Mouse (Mus musculus) kidney, embryonic 15.5 days (tissue): Measurements from ENCODE around the gene Actn4. TPM values are rescaled to one million over a fixed set of nuclear protein-coding genes. Genes with fewer than 3 reads are reported as not detected.

Experiments
- ATAC-seq: fragments of 200-750 bp; cut with Nextera tagmentation; replicated peaks from 2 replicates; pipeline ENCODE4 v1.8.0; 2017; ENCODE audit warnings: moderate TSS enrichment; ENCODE audit not compliant: low FRiP score
- H3K27ac ChIP-seq: fragments of 300-500 bp; sonication (generic); 2 replicates; pipeline ENCODE4 v1.5.1; 2015; ENCODE audit warnings: mild to moderate bottlenecking, inconsistent platforms
- H3K27me3 ChIP-seq: fragments of 300-500 bp; sonication (generic); 2 replicates; pipeline ENCODE4 v1.6.1; 2015; ENCODE audit warnings: inconsistent platforms
- H3K36me3 ChIP-seq: fragments of 300-500 bp; sonication (generic); 2 replicates; pipeline ENCODE4 v1.6.1; 2015; ENCODE audit warnings: inconsistent platforms
- H3K4me1 ChIP-seq: fragments of 300-500 bp; sonication (generic); 2 replicates; pipeline ENCODE4 v1.6.1; 2015; ENCODE audit warnings: inconsistent platforms
- H3K4me2 ChIP-seq: fragments of 300-500 bp; sonication (generic); 2 replicates; pipeline ENCODE4 v1.6.1; 2015; ENCODE audit warnings: moderate library complexity, mild to moderate bottlenecking, inconsistent platforms
- H3K4me3 ChIP-seq: fragments of 300-500 bp; sonication (generic); replicated peaks from 2 replicates; pipeline ENCODE4 v1.5.1; 2015; ENCODE audit warnings: mild to moderate bottlenecking, inconsistent platforms
- H3K9ac ChIP-seq: fragments of 300-500 bp; sonication (generic); 2 replicates; pipeline ENCODE4 v1.6.1; 2015; ENCODE audit warnings: mild to moderate bottlenecking, inconsistent platforms
- H3K9me3 ChIP-seq: fragments of 300-500 bp; sonication (generic); replicated peaks from 2 replicates; pipeline ENCODE4 v1.6.1; 2016; ENCODE audit warnings: inconsistent platforms
- WGBS: fragments of 180-500 bp; shearing (Covaris S2); methylation state at CpG from one replicate; pipeline ENCODE4 v1.1.7; 2015; ENCODE audit warnings: mixed read lengths; 5-methylcytosine and 5-hydroxymethylcytosine counted together
- polyA plus RNA-seq: library from polyadenylated mRNA; unstranded; fragments of >200 nt; fragmentation: Nextera tagmentation; extraction: Ambion mirVana; gene quantifications from 2 replicates; pipeline ENCODE4 v1.2.1, GENCODE M21; 2015

Gene Actn4
- polyA plus RNA-seq, 1 experiment from 2014 or later = 312 TPM

- no peaks in the 10 kb centered on the region for H3K27me3 ChIP-seq
- ATAC-seq = peak; percentile 16; the same call in 1 of the 2 replicates
- H3K9ac ChIP-seq = 0 out of 2 replicates have a peak overlapping the region, but pooled peaks have one; percentile 0
- peaks cover 76% of the 10 kb centered on the region for H3K36me3 ChIP-seq
- no peak overlapping the region for H3K4me3 ChIP-seq
- no peaks in the 10 kb centered on the region for H3K9me3 ChIP-seq
- WGBS = 54% methylated on average over 10 of the region's 10 CpGs
- H3K27ac ChIP-seq = peak overlapping the region; percentile 82
- H3K4me2 ChIP-seq = no peak overlapping the region
- peaks cover 61% of the 10 kb centered on the region for H3K4me1 ChIP-seq
These were observed 44.4 kb downstream of the Actn4 start for GRCm38 (mm10) chr7:28917503-28918426.

- no peak overlapping the region for H3K9ac ChIP-seq
- no peak overlapping the region for H3K4me2 ChIP-seq
- H3K4me3 ChIP-seq = no peak overlapping the region
- H3K27ac ChIP-seq = no peak overlapping the region
- peaks cover 59% of the 10 kb centered on the region for H3K4me1 ChIP-seq
- H3K36me3 ChIP-seq = peaks cover 85% of the 10 kb centered on the region
- ATAC-seq = no peak
- no peaks in the 10 kb centered on the region for H3K27me3 ChIP-seq
- H3K9me3 ChIP-seq = no peaks in the 10 kb centered on the region
These were observed 45.6 kb downstream of the Actn4 start for GRCm38 (mm10) chr7:28916491-28916890.

- peak overlapping the region; percentile 82 for H3K27ac ChIP-seq
- H3K4me3 ChIP-seq = no peak overlapping the region
- H3K4me2 ChIP-seq = no peak overlapping the region
- H3K9me3 ChIP-seq = no peaks in the 10 kb centered on the region
- no peaks in the 10 kb centered on the region for H3K27me3 ChIP-seq
- peaks cover 100% of the 10 kb centered on the region for H3K36me3 ChIP-seq
- peaks cover 33% of the 10 kb centered on the region for H3K4me1 ChIP-seq
- H3K9ac ChIP-seq = no peak overlapping the region
- ATAC-seq = no peak
- WGBS = 74% methylated on average over 11 of the region's 11 CpGs
These were observed 49.0 kb downstream of the Actn4 start for GRCm38 (mm10) chr7:28913171-28913570.

DNA sequence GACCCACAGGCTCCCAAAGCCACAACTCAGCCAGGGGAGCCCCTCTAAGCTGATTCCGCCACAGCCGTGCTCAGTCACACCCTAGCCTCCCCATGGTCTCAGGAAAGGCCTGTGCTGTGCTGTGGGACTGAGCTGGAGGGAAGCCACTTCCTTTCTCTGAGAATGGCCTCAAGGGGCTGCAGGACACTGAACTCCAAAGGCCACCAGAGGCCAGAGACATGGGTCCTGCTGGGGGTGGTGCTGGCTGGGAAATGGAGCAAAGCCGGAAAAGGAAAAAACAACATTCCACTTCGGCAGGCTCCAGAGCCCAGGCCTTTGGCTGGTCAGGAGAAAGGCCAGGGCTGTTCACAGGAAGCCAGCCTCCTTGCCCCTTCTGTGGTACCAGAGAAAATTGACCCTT lies 50.5 kb downstream of the Actn4 start:
- ATAC-seq = peak; percentile 67; the same call in 1 of the 2 replicates
- peak overlapping the region; percentile 82 for H3K27ac ChIP-seq
- H3K9me3 ChIP-seq = no peaks in the 10 kb centered on the region
- no peak overlapping the region for H3K4me3 ChIP-seq
- 48% methylated on average over 4 of the region's 4 CpGs for WGBS
- no peak overlapping the region for H3K9ac ChIP-seq
- peaks cover 19% of the 10 kb centered on the region for H3K4me1 ChIP-seq
- H3K4me2 ChIP-seq = no peak overlapping the region
- no peaks in the 10 kb centered on the region for H3K27me3 ChIP-seq
- H3K36me3 ChIP-seq = peaks cover 100% of the 10 kb centered on the region

GRCm38 (mm10) chr7:28907195-28907594 lies 54.9 kb downstream of the Actn4 start:
- H3K4me3 ChIP-seq = no peak overlapping the region
- peaks cover 100% of the 10 kb centered on the region for H3K36me3 ChIP-seq
- no peak overlapping the region for H3K4me2 ChIP-seq
- H3K27ac ChIP-seq = no peak overlapping the region
- no peaks in the 10 kb centered on the region for H3K27me3 ChIP-seq
- H3K9me3 ChIP-seq = no peaks in the 10 kb centered on the region
- no peak for ATAC-seq
- peaks cover 12% of the 10 kb centered on the region for H3K4me1 ChIP-seq
- no peak overlapping the region for H3K9ac ChIP-seq
- 93% methylated on average over 5 of the region's 5 CpGs for WGBS

GRCm38 (mm10) chr7:28903778-28904177 lies 58.4 kb downstream of the Actn4 start:
- H3K9me3 ChIP-seq = no peaks in the 10 kb centered on the region
- no peak overlapping the region for H3K27ac ChIP-seq
- H3K4me3 ChIP-seq = no peak overlapping the region
- H3K4me1 ChIP-seq = no peaks in the 10 kb centered on the region
- H3K4me2 ChIP-seq = no peak overlapping the region
- no peak overlapping the region for H3K9ac ChIP-seq
- H3K36me3 ChIP-seq = peaks cover 100% of the 10 kb centered on the region
- 0 out of 2 replicates have a peak, but pooled peaks have one; percentile 58 for ATAC-seq
- no peaks in the 10 kb centered on the region for H3K27me3 ChIP-seq
- 87% methylated on average over 10 of the region's 10 CpGs for WGBS

DNA sequence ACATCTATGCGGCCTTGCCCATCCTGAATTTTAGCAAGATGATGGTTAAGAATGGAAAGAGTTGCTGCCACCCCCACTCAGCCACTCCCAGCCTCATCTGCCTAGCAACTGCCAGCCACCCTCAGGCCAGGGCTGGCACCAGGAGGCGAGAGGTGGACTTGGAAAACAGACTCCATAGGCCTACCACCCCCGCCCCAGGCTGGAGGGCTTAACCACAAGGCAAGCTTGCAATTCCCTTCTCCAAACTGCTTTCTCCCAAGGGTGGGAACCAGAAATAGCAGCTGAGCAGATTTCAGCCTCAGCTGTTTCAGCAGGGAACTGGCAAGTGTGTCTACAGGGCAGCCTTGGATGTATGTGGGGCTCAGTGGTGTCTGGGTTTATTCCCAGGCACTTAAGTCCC lies 59.3 kb downstream of the Actn4 start:
- Histone ChIP-seq H3K4me3 (no peak overlapping the region), H3K27me3 (no peaks in the 10 kb centered on the region), H3K4me2 (no peak overlapping the region), H3K27ac (no peak overlapping the region), H3K9ac (no peak overlapping the region), H3K36me3 (peaks cover 100% of the 10 kb centered on the region), H3K9me3 (no peaks in the 10 kb centered on the region), H3K4me1 (no peaks in the 10 kb centered on the region)
- no peak for ATAC-seq
- WGBS = 88% methylated on average over 3 of the region's 3 CpGs

- Histone ChIP-seq H3K4me2 (no peak overlapping the region), H3K4me3 (no peak overlapping the region), H3K27ac (no peak overlapping the region), H3K27me3 (no peaks in the 10 kb centered on the region), H3K36me3 (peaks cover 100% of the 10 kb centered on the region), H3K4me1 (no peaks in the 10 kb centered on the region), H3K9ac (no peak overlapping the region), H3K9me3 (no peaks in the 10 kb centered on the region)
- no peak for ATAC-seq
- 88% methylated on average over 6 of the region's 6 CpGs for WGBS
These were observed 60.0 kb downstream of the Actn4 start for GRCm38 (mm10) chr7:28902180-28902579.

DNA sequence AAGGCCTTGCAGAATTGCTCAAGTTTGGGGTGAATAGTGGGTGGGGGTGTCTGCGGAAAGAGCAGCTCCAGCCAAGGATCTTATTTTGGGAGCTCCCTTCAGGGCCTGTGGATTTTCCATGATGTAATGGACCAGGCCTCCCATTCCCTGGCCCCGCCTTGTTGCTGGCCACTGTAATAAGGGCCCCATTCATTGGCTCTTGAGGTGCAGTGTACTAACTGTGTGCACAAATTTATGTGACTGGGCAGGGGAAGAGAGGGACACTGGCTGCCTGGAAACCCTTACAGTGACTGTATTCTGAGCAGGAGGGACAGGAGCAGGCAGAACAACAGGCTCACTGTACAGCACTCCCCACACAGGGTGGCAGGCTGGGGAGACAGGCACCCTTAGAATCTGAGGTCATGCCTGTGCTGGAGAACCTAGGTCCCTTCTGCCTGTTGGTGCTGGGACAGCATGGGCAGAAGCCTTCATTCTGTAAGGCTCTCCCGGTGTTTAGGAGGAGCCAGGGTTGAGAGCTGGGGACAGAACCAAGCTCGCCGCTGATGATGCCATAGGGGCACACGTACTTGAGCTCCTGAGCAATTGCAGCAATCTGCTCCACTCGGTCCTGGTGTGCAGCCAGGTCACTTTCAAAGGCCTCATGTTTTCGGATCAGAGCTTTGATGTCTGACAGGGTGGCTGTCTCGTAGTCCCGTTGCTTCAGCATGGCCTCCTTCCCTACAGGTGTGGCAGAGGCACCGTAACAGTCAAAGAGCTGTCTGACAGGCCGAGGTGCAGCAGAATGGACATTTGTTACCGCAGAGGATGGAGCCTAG lies 60.6 kb downstream of the Actn4 start:
- H3K27ac ChIP-seq = no peak overlapping the region
- peaks cover 100% of the 10 kb centered on the region for H3K36me3 ChIP-seq
- no peaks in the 10 kb centered on the region for H3K27me3 ChIP-seq
- no peaks in the 10 kb centered on the region for H3K9me3 ChIP-seq
- no peak overlapping the region for H3K4me3 ChIP-seq
- no peak overlapping the region for H3K4me2 ChIP-seq
- WGBS = 89% methylated on average over 13 of the region's 13 CpGs
- ATAC-seq = no peak
- no peaks in the 10 kb centered on the region for H3K4me1 ChIP-seq
- no peak overlapping the region for H3K9ac ChIP-seq

DNA sequence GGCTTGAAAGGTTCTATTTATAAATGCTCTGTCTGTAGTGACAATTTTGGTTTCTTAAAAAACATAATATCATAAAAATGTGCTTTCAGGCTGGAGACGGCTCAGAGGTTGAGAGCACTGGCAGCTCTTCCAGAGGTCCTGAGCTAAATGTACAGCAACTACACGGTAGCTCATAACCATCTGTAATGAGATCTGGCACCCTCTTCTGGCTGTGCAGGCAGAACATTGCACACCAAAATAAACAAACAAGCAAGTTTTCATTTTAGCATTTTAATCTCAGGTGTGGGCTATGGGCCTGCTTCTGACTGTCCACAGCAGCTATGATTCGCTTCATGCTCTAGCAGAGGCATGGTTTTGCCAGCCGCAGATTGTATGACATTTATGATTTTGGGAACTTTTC lies 62.2 kb downstream of the Actn4 start:
- Histone ChIP-seq H3K36me3 (peaks cover 100% of the 10 kb centered on the region), H3K4me2 (no peak overlapping the region), H3K27me3 (no peaks in the 10 kb centered on the region), H3K4me3 (no peak overlapping the region), H3K4me1 (no peaks in the 10 kb centered on the region), H3K27ac (no peak overlapping the region), H3K9ac (no peak overlapping the region), H3K9me3 (no peaks in the 10 kb centered on the region)
- 80% methylated on average over 4 of the region's 4 CpGs for WGBS
- no peak for ATAC-seq

DNA sequence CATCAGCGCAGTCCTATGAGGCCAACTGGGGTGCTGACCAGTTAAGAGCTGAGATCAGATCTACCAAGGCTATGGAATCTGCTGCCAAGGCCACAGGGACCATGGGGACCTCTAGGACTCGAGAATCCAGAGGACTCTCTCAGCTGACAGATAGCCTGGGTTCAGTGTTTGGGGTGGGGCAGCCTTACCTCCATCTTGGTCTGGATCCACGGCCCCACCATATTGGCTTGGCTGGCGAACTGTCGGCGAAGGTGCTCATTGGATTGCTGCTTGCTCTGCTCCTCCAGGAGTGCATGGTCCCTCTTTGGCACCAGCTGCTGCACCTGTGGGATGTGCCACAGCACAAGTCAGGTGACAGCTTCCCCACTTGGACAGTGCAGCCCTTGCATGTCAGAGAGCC lies 64.5 kb downstream of the Actn4 start:
- ATAC-seq = no peak

GRCm38 (mm10) chr7:28894942-28895341 lies 67.2 kb downstream of the Actn4 start:
- WGBS = 60% methylated on average over 5 of the region's 5 CpGs
- Histone ChIP-seq H3K4me3 (no peak overlapping the region), H3K9me3 (no peaks in the 10 kb centered on the region), H3K4me2 (no peak overlapping the region), H3K27me3 (0 out of 2 replicates have a peak, but pooled peaks cover 6% of the 10 kb centered on the region), H3K27ac (peak overlapping the region; percentile 3; the same call in 1 of the 2 replicates), H3K4me1 (no peaks in the 10 kb centered on the region), H3K36me3 (peaks cover 91% of the 10 kb centered on the region), H3K9ac (no peak overlapping the region)
- no peak for ATAC-seq

More for the DNA sequence above, 64.5 kb downstream of the Actn4 start:
- H3K9ac ChIP-seq = no peak overlapping the region
- no peaks in the 10 kb centered on the region for H3K4me1 ChIP-seq
- 95% methylated on average over 6 of the region's 6 CpGs for WGBS
- H3K27me3 ChIP-seq = no peaks in the 10 kb centered on the region
- H3K9me3 ChIP-seq = no peaks in the 10 kb centered on the region
- no peak overlapping the region for H3K4me3 ChIP-seq
- H3K36me3 ChIP-seq = peaks cover 99% of the 10 kb centered on the region
- no peak overlapping the region for H3K4me2 ChIP-seq
- H3K27ac ChIP-seq = no peak overlapping the region
